Mouse (Mus musculus) T-helper 17 cell (primary cell): ENCODE results near the gene Mpv17l2.

Source experiments
- in situ Hi-C, 2 experiments: fragments of 300-600 bp; cut with MboI, MseI; formaldehyde crosslinking; loops; 1 replicate in 1 of 2; 2 replicates in 1 of 2; pipeline ENCODE4 v1.15.1; 2025; ENCODE audit warnings: high pct_unique_total_duplicates in 2 of 2

Gene Mpv17l2

DNA sequence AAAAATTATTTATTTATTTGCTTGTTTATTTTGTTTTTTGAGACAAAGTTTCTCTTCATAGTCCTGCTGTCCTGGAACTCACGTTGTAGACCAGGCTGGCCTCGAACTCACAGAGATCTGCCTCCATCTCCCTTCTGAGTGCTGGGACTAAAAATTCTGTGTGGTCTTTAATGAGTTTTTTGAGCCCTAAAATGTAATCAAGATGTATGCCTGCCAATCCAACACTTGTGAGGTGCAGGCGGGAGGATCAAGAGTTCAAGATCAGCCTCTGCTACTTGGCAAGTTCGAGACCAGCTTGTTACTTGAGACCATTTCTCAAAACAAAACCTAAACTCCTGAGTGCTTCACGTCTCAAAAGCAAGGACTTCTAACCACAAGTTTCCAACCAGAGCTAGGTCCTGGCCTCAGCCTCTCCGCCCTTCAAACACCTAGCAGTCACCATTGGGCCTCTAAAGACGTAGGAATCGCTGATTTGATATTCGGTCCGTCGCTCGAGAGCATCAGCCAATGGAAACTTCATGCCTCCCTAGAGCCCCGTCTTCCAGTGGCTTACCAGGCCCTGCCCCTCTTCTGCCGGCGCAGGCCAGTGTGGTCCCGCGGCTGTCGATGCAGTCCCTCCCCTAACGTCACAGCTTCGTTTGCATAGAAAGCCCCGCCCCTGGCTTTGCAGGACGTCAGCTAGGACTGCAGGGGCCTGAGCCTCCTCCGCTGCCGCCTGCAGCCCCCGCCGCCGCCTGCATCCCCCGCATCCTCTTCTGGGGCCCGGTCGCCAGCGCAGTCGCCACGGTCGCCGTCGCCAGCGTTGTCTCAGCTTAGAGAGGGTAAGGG, 6.5 kb downstream of the Mpv17l2 start, which contains the start of gene Rab3a:
Gene Rab3a, plus strand, starts transcription at position 637 of the 828 bp plus-strand sequence.
- in situ Hi-C loops, result loop anchor here in 1 of 2 experiments (5.0 kb wide), 1 partner anchor 42 kb away; no protein-coding TSS in a partner anchor

DNA sequence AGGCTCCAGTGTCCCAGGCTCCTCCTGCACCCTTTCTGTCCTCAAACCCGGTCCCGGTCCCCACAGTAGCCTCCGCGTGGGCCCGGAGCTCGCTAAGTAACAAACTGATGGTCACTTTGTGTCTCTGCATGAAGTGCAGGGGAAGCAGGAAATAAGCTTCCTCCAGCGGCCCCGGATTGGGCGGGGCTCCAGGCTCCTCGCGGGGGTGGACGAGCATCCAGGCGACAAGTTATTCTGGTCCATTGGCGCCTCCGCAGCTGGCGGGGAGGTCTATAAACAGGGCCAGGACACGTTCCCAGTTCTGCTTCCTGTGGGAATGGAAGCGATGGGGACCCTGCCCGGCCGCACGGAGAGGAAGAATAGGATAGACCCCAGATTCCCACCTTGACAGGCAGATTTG, 7.6 kb downstream of the Mpv17l2 start:
- in situ Hi-C loops, result loop anchor here in 1 of 2 experiments (5.0 kb wide), 1 partner anchor 41 kb away; no protein-coding TSS in a partner anchor

DNA sequence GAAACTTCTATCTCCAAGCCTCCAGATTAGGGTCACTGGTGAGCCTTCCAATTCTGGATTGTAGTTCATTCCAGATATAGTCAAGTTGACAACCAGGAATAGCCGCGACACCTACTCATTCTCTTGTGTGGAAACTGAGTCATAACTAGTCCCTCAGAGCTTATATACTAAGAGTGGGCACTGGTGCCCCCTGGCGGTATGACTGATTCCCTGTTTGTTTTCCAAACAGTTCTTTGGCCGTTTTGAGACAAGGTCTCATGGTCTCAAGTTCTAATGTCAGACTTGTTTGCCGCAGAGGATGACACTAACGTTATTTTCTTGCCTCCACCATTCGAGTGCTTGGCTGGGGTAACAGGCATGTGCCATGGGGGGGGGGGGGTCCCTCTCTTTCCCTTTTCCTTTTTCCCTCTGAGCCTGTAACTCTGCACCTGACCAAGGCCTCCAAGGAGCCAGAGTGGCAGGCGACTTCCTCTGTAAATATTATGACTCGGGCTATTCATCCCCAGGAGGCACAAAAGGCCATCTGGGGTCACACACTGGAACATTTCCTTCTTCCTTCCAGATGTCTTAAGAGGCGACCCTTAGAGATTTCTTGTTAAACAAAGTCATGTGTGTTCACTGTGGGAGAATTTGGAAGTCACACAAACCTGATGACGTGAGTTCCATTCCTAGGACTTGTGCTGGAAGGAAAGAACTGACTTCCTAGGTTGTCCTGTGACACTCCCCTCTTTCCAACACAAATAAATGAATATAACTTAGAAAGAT, 8.6 kb downstream of the Mpv17l2 start:
- in situ Hi-C loops, result loop anchor here in 1 of 2 experiments (5.0 kb wide), 1 partner anchor 40 kb away; no protein-coding TSS in a partner anchor

DNA sequence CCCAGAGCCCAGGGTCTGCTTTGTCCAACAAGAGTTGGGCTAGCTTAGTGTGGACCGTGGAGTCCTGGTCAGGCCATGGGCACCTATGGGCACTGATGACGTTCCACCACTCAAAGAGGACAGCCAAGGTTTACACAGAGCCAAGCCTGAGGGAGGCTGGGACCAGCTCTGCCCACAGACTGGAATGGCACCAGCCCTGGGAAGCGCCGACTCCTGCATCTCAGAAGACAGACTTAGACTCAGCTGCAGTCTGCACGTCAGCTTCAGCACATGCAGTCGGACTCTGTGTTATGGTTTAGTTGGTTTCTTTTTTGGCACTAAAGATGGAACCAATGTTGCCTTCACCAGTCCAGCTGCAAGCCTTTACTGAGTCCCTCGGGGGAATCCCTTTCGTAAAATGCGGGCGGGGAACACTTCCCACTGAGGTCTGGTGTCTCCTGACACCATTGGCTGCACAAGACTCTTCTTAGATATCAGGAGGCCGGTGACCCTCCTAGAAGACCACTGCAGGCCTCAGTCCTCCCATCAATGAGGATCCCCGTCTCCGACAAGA, 10.5 kb downstream of the Mpv17l2 start:
- in situ Hi-C loops, result loop anchor here in 1 of 2 experiments (5.0 kb wide), 1 partner anchor 38 kb away; no protein-coding TSS in a partner anchor

DNA sequence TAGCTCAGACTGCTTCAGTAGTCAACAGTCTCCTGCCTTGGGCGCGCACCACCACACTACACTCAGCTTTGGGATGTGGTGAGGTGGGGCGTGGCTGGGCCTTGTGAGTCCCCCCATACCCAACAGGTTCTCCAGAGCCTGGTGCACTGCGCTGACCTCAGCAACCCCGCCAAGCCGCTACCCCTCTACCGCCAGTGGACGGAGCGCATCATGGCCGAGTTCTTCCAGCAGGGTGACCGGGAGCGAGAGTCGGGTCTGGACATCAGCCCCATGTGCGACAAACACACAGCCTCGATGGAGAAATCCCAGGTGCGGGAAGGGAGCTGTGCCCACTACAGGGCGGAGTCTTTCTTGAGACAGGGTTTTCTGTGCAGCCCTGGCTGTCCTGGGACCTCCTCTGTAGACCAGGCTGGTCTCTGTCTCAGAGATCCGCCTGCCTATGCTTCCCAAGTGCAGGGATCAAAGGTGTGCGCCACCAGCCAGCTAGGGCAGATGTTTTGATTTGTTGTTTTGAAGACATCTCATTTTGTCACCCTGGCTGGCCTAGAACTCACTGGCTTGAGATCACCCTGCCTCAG, 11.6 kb downstream of the Mpv17l2 start:
- in situ Hi-C loops, result loop anchor here in 1 of 2 experiments (5.0 kb wide), 1 partner anchor 37 kb away; no protein-coding TSS in a partner anchor

DNA sequence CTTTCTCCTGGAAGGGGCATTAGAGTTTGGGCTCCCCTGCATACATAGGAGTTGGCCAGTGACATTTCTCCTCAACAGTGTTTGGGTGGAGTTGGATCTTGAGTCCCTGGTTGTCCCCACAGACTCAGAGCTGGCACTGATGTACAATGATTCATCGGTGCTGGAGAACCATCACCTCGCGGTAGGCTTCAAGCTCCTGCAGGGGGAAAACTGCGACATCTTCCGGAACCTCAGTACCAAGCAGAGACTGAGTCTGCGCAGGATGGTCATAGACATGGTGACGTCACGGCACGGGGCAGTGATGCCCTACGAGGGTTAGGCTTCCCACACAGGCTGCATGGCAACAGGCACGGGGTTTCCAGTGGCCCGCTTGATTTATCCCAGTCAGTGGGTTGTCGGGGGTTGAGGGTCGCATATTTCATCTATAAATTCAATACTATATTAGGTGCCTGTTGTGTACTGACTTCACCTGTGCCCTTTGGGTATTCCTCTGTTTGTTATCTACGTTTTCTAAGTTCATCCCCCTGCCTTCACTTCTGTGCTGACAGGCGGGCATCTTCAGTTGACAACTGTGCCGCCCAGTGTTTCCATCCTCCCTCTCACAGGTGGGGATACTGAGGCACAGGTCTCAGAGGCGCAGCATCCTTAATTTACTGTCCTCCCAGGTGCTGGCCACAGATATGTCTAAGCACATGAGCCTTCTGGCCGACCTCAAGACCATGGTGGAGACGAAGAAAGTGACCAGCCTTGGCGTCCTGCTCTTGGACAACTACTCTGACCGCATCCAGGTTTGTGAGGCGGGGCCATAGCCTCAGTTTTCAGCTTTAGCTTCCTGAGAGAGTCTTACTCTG, 12.3 kb downstream of the Mpv17l2 start:
- in situ Hi-C loops, result loop anchor here in 1 of 2 experiments (5.0 kb wide), 1 partner anchor 36 kb away; no protein-coding TSS in a partner anchor

DNA sequence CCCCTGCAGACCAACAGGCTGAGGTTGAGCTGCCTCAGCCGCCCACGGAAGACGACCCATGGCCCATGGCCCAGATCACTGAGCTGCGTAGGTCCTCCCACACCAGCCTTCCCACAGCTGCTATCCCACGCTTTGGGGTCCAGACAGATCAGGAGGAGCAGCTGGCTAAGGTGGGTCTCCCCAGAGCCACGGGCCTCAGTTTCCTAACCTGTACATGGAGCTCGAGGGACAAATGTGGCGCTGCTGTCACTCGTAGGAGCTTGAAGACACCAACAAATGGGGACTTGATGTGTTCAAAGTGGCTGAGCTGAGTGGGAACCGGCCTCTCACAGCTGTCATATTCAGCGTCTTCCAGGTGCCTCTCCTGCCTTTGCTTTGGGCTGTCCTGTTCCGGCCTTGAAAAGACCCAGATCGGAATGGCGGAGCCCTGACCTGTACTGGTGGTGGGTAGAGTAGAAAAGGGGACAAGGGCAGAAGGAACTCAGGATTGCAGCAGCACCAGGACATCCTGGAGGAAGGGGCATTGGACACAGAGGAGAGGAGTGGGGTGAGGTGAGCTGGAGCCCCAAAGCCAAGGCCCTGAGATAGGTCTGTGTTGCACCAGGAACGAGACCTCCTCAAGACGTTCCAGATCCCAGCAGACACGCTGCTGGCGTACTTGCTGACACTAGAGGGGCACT, 13.4 kb downstream of the Mpv17l2 start:
- in situ Hi-C loops, result loop anchor here in 1 of 2 experiments (5.0 kb wide), 1 partner anchor 35 kb away; no protein-coding TSS in a partner anchor

DNA sequence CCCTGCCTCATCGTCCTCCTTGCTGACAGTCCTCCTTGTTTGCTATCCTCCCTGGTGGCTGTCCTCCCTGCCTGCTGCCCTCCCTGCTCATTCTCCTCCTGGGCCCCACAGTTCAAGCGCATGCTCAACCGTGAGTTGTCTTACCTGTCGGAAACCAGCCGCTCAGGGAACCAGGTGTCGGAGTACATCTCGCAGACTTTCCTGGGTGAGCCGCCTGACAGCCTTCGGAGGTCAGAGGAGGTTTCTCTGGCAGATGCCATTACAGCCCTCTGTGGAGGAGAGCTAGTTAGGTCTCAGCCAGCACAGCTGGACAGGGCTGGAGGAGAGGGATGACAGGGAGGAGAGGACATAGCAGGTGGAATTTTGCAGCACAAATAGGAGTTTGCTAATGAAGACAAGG, 14.1 kb downstream of the Mpv17l2 start:
- in situ Hi-C loops, result loop anchor here in 1 of 2 experiments (5.0 kb wide), 1 partner anchor 34 kb away; no protein-coding TSS in a partner anchor

DNA sequence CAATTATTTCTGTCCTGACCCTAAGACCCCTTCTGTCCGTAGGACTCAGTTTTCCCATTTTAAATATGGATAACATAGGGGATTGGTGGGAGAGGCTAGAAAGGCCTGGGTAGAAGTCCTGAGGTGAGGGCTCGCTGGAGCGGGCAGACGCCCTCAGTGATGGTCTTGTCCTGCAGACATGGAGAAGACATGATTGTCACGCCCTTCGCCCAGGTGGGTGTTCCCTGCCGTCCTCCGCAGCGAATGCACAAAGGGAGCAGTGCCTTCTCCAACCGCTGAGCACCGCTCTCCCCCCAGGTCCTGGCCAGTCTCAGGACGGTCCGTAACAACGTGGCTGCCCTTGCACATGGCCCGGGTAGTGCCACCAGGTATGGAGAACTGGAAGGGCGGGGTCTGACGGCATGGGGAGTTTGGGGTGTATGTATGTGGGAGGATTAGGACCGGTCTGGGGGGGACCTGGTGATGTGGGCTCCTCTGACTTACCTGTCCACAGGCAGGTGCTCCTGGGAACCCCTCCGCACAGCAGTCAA, 15.0 kb downstream of the Mpv17l2 start:
- in situ Hi-C loops, result loop anchor here in 1 of 2 experiments (5.0 kb wide), 1 partner anchor 33 kb away; no protein-coding TSS in a partner anchor

DNA sequence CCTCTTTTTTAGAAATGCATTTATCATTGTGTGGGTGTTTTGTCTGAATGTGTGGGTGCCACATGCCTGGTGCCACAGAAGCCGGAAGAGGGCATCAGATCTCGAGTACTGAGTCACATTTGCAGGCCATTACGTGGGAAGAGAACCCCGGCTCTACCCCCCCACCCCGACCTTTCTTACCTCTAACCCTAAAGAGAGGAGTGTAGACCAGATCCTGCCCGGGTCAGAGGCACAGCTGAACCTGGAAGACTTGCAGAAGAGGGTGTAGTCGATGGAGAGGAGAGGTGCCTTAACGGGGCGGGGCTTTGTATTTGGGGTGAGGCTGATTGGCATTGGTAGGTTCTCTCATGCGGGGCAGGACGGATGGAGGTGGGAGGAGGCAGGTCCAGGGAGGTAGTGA, 15.9 kb downstream of the Mpv17l2 start:
- in situ Hi-C loops, result loop anchor here in 1 of 2 experiments (5.0 kb wide), 1 partner anchor 33 kb away; no protein-coding TSS in a partner anchor

DNA sequence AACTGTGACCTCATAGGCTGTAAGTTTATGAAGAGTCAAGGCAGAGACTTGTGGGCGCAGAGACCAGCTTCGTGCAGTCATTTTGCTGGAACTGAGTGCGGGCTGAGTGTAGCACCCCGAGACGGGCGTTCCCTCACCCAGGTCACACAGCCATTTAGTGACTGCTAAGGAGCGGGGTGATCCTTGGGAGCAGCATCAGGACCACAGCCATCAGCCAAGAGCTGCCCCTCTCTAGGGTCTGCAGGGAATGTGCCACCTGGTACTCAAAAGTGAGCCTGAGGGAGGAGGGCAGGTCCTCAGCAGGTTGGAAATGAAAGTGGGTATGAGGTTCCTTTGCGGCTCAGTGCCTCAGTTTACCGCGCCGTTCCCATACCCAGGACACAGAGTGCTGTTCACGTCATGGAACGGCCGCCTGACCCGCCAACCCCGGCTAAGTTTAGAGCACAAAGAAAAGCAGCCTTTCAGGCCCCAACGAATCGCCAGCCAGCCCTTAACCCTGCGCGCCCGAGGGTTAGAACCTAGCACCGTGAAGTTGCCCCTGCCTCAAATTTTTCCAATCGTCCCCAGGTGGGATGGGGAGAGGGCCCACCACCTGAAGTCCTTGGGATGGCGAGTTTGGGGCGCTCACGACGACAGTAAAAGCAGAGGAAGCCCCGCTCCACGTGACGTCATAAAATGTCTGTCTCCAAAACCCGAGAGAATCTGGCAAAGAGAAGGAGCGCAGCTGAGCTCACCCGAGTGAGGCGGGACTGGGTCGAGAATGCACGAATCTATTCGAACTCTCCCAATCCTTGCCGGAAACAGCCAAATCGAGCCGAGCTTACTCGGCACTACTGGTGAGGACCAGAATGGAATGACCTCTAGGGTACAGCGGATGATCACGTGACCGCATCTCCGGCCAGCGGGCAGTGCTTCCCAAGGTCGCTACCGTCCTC, 16.8 kb downstream of the Mpv17l2 start:
- in situ Hi-C loops, result no loop called here

DNA sequence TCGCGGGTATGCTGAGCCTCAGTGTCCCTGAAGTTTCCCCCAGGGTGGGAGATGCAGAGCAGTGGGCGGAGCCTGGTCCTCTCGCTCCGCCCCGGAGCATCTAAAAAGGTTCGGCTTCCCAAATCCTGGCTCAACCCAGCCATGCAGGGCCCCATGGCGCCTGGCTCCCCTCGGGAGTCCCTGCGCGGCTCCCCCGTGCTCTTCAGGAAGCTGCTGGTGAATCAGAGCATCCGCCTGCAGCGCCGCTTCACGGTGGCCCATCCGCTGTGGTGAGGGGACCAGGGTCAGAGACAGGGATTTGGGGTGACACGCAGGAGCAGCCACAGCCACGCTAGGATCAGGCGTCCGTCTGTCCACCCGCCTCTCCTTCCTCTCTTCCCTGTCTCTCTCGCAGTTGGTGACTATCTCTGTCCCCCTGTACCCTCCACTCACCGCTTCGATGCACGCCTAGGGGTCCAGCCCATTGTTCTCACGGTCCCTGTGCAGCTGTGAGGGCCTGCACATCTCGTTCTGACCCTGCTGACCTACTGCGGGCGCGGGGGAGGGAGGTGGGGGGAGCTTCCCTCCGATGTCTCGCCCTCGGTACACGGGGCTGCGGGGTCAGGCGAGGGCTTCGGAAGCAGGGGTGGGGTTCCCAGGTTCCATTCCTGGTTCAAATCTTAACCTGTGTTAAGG, 17.6 kb downstream of the Mpv17l2 start:
- in situ Hi-C loops, result no loop called here

DNA sequence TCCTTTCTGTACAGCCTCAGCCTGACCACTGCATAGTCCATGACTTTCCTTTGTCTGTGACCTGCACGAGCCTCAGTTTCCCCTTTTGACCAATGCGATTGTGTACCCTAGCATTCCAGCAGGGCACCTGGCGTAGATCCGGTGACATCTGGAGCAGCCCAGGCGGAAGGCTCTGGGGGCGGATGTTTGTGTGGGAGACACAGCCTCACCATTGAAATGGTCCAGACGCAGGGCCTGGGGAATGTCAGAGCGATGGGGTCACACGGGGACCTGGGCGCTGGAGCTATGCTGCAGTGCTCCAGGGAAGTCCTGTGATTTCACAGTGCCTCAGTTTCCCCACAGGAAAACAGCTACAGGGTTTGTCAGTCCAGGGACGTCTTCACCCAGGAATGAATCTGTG, 18.6 kb downstream of the Mpv17l2 start:
- in situ Hi-C loops, result no loop called here

DNA sequence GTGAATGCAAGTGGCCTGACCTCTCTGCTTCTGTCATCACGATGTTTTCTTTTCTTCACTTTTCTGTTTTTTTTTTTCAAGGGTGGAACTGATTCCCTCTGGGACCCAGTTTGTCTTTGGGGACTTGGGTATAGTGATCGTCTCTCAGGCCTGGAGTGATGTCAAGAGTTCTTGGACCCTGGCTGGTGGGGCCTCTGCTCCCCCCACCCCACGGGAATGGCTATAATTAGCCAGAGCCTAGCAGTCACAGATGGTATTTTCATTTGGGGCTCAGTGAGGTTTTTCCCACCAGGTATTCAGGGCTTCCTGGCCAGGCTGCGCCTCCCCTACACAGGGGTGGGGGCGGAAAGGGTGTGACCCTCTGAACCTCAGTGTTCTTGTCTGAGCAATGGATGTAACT, 19.1 kb downstream of the Mpv17l2 start:
- in situ Hi-C loops, result no loop called here

DNA sequence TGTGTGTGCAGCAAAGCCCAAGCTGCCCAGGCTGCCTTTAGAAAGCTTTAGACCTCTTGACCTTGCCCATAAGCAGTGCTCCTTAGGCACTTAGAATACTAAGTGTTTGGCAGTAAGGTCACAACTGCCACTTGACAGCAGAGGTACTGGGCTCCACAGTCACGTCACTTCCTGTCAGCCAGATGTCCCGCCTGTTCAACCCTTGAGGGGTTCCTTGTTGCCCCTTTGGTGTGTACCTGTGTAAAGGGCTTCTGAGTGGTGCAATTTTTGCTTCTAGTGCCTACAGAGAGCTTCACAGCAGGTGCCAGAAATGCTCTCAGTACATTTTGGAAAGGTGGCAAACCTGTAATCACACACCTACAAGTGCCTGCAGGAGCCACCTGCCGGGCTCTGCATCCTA, 22.5 kb downstream of the Mpv17l2 start:
- in situ Hi-C loops, result no loop called here

DNA sequence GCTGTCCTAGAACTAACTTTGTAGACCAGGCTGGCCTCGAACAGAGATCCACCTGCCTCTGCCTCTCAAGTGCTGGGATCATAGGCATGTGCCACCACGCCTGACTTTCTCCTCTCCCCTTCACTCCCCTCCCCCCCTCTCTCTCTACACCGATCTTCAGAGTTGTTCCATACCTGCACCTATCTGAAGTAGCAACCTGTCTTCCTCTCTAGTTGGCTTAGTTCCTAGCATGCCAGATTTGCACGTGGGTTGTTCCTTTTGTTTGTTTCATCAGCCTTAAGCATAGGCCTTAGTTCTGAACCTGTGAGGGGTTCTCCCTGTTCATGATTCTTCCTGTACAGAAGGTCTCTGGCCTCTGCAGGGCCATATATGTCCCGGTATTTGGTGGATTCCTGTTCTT, 23.0 kb downstream of the Mpv17l2 start:
- in situ Hi-C loops, result no loop called here

DNA sequence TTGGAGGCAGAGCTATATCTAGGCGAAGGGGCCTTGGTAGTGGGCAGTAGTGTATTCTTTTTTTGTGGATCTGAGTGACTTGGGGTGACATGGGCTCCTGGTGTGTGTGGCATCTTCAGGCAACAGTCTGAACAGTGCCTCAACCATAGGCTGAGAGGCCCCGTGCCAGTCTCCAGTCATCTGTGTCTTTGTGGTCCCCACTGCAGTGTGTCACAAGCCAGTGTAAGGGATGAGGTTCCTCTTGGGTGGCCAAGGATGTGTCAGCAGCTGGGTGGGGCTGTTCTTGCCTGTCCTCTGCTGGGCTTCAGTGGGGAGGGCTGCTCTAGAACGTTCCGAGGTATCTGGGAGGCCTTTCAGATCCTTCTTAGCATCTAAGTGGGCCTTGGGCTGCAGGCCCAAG, 29.8 kb downstream of the Mpv17l2 start:
- in situ Hi-C loops, result no loop called here
